Mouse (Mus musculus) stomach, embryonic 16.5 days (tissue): ENCODE results near the gene Dst. TPM values are rescaled to one million over a fixed set of nuclear protein-coding genes. Genes with fewer than 3 reads are reported as not detected.

Source experiments
- ATAC-seq: fragments of 200-750 bp; cut with Nextera tagmentation; 2 replicates; pipeline ENCODE4 v1.8.0; 2017; ENCODE audit warnings: moderate number of reproducible peaks, moderate TSS enrichment; ENCODE audit not compliant: insufficient read depth, low FRiP score
- H3K27ac ChIP-seq: fragments of 300-500 bp; sonication (generic); 2 replicates; pipeline ENCODE4 v1.5.1; 2014; ENCODE audit warnings: low read length
- H3K27me3 ChIP-seq: fragments of 300-500 bp; sonication (generic); 2 replicates; pipeline ENCODE4 v1.6.1; 2014; ENCODE audit warnings: low read length, control low read depth, mixed read lengths; ENCODE audit not compliant: control insufficient read depth, insufficient read depth
- H3K36me3 ChIP-seq: fragments of 300-500 bp; sonication (generic); 2 replicates; pipeline ENCODE4 v1.6.1; 2014; ENCODE audit warnings: low read length; ENCODE audit not compliant: control insufficient read depth, insufficient read depth
- H3K4me1 ChIP-seq: fragments of 300-500 bp; sonication (generic); 2 replicates; pipeline ENCODE4 v1.6.1; 2014; ENCODE audit warnings: low read length, control low read depth, mixed read lengths; ENCODE audit not compliant: control insufficient read depth, insufficient read depth
- H3K4me2 ChIP-seq: fragments of 300-500 bp; sonication (generic); 2 replicates; pipeline ENCODE4 v1.6.1; 2014; ENCODE audit warnings: low read depth, low read length, mixed read lengths
- H3K4me3 ChIP-seq: fragments of 300-500 bp; sonication (generic); replicated peaks from 2 replicates; pipeline ENCODE4 v1.5.1; 2014; ENCODE audit warnings: mild to moderate bottlenecking, low read length
- H3K9ac ChIP-seq: fragments of 300-500 bp; sonication (generic); 2 replicates; pipeline ENCODE4 v1.6.1; 2014; ENCODE audit warnings: low read length
- H3K9me3 ChIP-seq: fragments of 300-500 bp; sonication (generic); replicated peaks from 2 replicates; pipeline ENCODE4 v1.6.1; 2016; ENCODE audit warnings: low read length, control low read depth; ENCODE audit not compliant: control insufficient read depth
- WGBS: fragments of 180-500 bp; shearing (Covaris S2); extraction: QIAGEN DNeasy Blood & Tissue Kit; methylation state at CpG from one replicate; pipeline ENCODE4 v1.1.7; 2014; 5-methylcytosine and 5-hydroxymethylcytosine counted together
- microRNA-seq: library from miRNA; unstranded; fragments of <30 nt; microRNA quantifications from one replicate; pipeline ENCODE4, GENCODE M21; 2016
- polyA plus RNA-seq: library from polyadenylated mRNA; unstranded; fragments of >200 nt; fragmentation: Nextera tagmentation; extraction: Ambion mirVana; gene quantifications from 2 replicates; pipeline ENCODE4 v1.2.1, GENCODE M21; 2015

Gene Dst
- polyA plus RNA-seq, 1 experiment from 2014 or later = 27.8 TPM

GRCm38 (mm10) chr1:34328606-34329005, 420.6 kb downstream of the Dst start:
- no peaks in the 10 kb centered on the region for H3K27me3 ChIP-seq
- H3K27ac ChIP-seq = no peak overlapping the region
- H3K9ac ChIP-seq = no peak overlapping the region
- no peak for ATAC-seq
- H3K4me2 ChIP-seq = no peak overlapping the region
- H3K36me3 ChIP-seq = no peaks in the 10 kb centered on the region
- no peaks in the 10 kb centered on the region for H3K9me3 ChIP-seq
- no peak overlapping the region for H3K4me3 ChIP-seq
- WGBS = 55% methylated on average over 6 of the region's 6 CpGs
- peaks cover 7% of the 10 kb centered on the region; the same call in 1 of the 2 replicates for H3K4me1 ChIP-seq

DNA sequence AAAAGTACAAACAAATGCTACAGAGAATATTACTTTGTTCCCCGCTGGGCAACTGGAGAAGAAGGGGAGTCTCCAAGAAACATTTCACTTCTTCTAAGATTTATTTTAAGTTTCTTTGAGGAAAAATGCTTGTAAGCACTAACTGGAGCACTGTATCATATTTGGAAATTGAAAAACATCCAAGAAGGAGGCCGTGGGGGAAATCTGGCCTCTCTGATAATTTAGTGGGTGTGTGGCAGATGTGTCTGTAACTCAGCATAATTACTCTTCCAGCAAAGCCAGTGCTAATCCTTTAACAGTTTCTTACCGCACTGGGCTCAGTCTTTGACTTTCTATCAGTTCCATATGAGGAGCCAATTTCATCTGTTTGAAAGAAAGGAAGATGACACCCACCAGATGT, 423.7 kb downstream of the Dst start:
- 0 out of 2 replicates have a peak overlapping the region, but pooled peaks have one; percentile 3 for H3K27ac ChIP-seq
- H3K4me1 ChIP-seq = peaks cover 6% of the 10 kb centered on the region; the same call in 1 of the 2 replicates
- H3K9me3 ChIP-seq = no peaks in the 10 kb centered on the region
- H3K36me3 ChIP-seq = no peaks in the 10 kb centered on the region
- H3K4me2 ChIP-seq = no peak overlapping the region
- no peak for ATAC-seq
- 60% methylated on average over 3 of the region's 3 CpGs for WGBS
- no peaks in the 10 kb centered on the region for H3K27me3 ChIP-seq
- H3K9ac ChIP-seq = no peak overlapping the region
- no peak overlapping the region for H3K4me3 ChIP-seq

Small RNA genes within 50 kb of the gene (microRNA-seq; reads per million reads assigned to microRNA genes)
- gene Mir6896 = not detected

Other genes starting within 250 kb of the Dst start
- gene Prim2, start 238.4 kb upstream of the Dst start, polyA plus RNA-seq = 28.5 and 30.5 TPM in 2 replicates
- gene Rab23, start 188.3 kb upstream of the Dst start, polyA plus RNA-seq = 26.2 and 26.4 TPM in 2 replicates
- 82.4 and 88.2 TPM in 2 replicates for gene Bag2, start 150.4 kb upstream of the Dst start, polyA plus RNA-seq
- gene Zfp451, start 93.6 kb upstream of the Dst start, polyA plus RNA-seq = 20.8 and 21.7 TPM in 2 replicates
- gene Bend6, start 409 bp upstream of the Dst start, polyA plus RNA-seq = 0.93 and 1.4 TPM in 2 replicates